Mouse (Mus musculus): ENCODE data around the gene Hist1h2ag.

- TF ChIP-seq CTCF (conservative IDR thresholded peaks at IDR 0.05; ENCODE audit: low read length) = no peak
- no peak for TF ChIP-seq POU5F1 (IDR thresholded peaks at IDR 0.05; ENCODE audit: borderline replicate concordance, low read length)
- TF ChIP-seq NANOG (IDR thresholded peaks at IDR 0.05; ENCODE audit: borderline replicate concordance, low read length) = no peak
Observed at GRCm38 (mm10) chr13:22001823-22002222, 40.9 kb downstream of the Hist1h2ag start.

All from E14TG2a.4 (cell line).